Mouse (Mus musculus) telencephalon, adult 2 months (tissue): ENCODE results near the gene Gm5737.

ENCODE experiments used
- DNase-seq: peaks from one replicate; pipeline ENCODE4 v3.0.0-alpha.2; 2011; ENCODE audit warnings: low read depth, low spot score

The Gm5737 gene

DNA sequence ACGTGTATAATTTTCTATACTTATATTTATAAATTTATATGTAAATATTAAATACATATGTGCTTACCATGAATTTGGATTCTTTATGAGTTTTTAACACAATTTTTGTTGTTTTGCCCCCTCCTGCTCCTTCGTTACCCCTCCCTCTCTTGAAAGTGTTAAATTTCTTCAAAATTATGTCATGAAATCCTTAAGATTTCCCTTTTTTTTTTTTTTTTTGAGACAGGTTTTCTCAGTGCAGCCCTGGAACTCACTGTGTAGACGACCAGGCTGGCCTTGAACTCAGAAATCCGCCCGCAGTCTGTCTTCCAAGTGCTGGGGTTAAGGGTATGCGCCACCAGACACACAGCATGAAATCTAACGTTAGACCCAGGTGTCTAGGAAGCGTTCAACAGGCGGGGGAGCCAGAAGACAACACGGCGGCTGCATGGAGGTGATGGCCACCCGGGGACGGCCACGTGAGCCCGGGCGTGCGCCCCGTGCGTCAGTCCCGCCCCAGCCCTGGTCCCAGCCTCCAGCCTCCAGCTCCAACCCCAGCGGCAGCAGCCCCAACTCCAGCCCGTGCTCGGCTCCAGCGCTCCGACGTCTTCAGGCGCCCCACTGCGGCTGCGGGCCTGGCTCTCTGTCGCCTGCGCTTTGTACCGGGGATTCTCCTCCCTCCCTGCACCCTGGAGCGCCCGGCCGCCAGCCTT, 30.3 kb downstream of the Gm5737 start, which contains the start of gene Eef2k:
Gene Eef2k (plus strand): TSS at position 487 of the 692 bp plus-strand sequence.
- peak; percentile 78 for DNase-seq

DNA sequence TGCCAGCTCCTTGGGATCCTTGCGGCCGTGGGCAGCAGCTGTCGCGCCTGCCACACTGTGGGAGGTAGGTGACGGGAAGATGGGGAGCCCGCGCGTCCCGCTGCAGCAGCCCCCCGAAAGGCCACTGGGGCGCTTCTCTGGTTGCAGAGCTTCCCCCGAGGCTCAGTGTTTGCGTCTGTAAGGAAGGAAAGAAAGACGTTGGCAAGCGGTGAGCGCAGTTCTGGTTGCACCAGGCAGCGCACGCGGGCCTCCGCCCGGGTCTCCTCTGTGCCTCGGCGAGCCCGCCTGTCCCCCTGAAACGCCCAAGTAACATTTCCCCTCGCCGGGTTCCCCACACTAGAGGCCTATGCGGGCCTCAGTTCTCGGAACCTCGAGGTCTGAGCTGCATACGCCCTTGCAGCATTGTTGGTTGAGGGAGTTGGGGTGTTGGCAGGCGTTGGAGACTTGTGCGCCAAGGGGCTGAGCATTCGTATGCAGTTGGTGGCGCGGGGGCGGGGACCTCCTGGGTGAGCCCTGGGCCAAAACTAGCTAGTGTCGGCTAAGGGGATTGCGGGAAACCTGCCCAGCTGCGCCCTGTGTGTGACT, 31.0 kb downstream of the Gm5737 start:
- DNase-seq: peak; percentile 69

DNA sequence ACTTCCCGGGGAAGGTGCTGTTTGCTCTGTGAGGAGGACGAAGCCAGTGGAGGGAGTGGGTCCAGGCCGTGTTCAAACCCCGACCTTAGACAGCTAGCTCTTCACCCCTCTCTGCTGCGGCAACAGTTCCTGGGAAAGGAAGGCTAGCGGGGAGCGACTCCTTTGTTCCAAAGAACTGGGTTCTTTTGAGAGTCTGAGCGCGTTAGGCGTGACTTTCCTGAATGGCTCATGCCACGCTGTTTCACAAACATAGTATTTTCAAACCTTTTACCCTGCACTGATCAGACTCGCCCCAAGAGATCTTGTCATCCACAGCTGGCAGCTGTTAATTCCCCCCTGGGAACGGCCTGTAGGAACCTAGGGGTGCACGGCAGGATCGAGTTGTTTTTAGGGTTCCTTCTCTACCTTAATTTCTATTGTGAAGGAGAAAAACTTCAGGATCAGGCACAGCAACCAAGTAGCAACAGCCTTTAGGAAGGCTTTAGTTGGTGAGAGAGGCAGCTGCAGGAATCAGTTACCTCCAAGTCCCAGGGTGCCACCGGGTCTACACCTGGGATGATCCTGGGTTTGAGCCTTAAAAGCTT, 31.8 kb downstream of the Gm5737 start:
- DNase-seq: no peak

DNA sequence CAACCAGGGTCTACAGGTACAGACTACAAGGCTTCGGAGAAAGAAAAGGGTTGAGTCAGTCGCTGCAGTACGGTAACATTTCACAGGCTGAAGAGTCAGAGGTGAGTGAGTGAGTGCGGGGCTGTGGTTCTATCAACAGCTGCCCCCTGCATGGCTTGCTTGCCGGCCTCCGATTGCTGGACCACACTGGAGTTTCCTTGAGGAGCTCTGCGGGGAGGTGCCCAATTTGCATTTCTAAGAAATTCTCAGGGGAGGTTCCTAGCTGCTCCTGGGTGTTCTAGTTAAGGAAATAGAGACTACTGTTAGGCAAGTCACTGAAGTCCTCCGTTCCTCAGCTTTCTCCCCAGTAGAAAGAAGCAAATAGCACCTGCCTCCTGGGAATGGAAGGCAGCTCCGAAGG, 32.5 kb downstream of the Gm5737 start:
- DNase-seq: no peak

DNA sequence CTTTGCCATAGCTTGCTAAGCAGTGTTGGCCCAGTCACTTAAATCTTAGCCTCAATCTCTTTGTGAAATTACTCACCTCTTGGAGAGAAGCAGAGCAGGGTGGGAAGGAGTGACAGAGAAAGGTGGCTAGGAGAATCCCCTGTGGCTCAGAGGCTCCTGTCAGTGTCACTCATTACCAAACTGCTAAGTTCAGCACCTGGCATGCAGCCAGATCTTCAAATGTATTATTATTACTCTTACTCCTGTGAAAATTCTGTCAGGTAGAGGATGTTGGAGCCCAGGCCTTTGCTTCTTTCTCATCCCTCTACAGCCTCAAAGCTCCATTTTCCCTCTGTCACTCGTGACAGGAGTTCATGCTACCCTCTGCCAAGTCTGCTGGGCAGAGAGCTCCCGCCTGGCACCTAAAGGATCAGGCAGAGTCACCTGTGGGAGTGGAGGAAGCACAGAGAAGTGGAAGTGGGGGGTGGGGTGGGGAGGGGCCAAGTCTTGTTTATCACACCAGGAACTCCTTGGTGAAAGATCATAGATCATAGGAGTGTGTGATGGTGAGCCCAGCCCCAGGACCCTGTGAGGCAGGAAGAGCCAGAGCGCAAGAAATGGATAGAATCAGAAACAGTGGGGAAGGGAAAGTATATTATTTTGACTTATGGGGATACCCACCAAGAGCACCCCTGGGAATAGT, 36.8 kb downstream of the Gm5737 start:
- no peak for DNase-seq

DNA sequence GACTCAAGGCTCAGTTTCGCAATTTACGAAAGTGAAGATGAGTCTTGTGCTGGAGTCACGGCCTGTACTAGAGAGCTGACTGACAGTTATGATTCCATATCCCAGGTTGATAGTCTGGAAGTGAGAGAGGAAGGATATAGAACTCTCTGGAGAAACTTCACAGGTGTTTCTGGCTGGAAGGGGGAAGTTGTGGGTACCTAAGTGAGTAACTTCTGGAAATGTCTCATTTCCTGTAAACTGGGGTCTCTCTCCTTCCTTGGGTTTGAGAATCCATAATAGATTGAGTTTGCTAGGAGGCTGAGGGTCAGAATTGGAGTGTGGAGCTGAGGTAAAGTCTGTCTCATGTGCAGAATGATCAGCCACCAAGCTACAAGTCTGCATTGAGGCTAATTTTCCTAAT, 38.0 kb downstream of the Gm5737 start:
- DNase-seq: no peak

DNA sequence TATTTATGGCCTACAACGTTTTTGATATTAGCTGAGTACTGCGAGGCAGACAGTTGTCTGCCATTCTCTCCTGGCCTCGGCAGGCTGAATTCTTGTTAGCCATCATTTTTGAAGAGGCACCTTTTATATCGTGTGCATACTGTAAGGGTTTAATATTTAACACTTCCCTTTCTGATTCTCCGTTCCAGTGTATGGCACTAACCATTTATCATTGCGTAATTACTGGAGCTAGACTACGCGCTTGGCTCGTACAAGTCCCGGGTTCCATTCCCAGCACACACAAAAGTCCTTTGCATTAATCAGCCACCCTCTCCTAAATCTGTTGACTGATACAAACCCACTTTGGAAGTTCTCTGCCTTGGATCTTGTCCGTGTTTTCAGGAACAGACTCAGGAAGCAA, 47.7 kb downstream of the Gm5737 start:
- DNase-seq: no peak

DNA sequence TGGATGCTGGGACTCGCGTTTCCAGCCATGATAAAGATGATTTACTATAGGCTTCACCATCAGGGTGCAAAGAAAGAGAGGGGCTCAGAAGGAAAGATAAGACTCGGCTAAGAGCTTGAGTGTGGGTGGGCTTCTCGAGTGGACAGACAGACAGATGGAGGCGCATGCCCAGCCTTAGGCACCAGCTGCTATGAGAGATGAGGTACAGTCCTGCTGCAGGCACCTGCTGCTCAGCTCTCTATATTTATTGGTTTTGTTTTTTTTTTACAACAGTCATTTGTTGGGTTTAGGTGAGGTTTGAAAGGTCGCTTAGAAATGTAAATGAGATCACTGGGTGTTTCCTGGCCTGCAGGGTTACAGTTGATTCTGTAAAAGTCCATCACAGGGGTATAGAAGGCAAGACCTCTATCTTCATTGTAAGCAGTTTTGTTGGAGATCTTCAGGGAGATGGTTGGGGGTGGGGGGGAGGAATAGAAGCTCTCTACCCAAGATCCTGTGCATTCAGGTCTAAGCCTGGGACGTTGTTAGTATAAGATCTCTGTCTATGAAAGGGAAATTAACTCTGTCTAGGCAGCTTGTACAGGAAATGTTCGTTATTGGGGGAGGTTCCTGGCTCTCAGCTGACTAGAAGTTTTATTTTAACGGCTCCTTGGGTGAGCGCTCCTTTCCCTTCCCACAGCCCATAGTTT, 48.8 kb downstream of the Gm5737 start:
- no peak for DNase-seq

DNA sequence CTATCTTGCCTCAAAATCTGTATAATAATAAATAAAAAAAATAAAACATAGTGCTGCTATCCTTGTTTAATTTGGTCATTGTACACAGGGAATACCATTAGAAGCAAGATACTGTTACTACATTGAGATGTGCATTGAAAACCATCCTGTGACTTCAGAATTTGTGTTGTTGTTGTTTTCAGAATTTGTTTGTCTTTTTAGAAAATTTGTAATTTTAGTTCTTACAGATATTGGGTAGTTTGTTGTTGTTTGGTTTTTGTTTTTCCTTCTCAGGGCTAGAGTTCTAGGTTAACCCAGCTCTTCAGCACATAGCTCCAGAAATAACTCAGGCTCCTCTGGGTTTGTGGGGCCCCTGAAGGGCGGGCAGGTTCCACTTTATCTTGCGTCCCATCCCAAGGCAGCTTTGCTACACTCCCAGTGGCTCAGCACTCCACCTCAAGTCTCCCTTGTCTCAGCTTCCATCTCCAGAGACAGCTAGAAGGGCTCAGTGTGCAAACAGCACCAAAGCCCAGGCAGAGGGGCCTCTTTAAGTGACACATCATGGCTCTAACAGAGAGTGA, 49.4 kb downstream of the Gm5737 start:
- DNase-seq: no peak

DNA sequence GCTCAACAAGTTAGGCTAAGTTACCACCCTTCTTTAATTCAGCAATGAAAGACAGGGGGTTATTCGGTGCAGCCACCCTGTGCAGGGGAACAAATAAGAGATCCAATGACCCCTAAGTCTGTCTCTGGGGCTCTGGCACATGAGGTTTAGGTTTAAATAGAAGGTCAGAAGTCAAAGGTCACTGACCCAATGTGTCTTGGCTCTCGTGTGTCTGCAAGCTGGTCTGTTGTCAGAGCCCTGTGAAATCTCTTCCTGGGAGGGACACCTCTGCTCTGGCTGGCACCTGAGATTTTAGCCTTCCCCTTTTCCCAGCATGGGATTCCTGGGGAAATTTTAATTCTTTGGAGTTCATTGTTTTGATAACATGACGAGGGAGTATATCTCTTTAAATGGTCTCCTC, 50.0 kb downstream of the Gm5737 start:
- DNase-seq: no peak

DNA sequence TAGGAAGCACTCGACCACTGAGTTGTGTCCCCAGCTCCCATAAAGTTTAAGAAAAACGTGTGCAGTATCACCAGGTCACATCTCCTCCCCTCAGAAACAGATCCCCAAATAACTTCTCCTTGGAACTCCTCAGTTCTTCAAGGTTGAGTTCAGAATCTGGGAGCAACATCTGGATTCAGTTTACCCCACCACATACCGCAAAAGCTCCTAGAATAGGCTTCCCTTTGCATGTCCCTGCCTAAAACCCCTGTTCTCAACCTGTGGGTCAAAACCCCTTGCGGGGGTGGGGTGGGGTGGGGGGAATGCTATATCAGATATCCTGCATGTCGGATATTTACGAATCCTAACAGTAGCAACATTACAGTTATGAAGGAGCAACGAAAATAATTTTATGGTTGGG, 50.5 kb downstream of the Gm5737 start:
- no peak for DNase-seq

DNA sequence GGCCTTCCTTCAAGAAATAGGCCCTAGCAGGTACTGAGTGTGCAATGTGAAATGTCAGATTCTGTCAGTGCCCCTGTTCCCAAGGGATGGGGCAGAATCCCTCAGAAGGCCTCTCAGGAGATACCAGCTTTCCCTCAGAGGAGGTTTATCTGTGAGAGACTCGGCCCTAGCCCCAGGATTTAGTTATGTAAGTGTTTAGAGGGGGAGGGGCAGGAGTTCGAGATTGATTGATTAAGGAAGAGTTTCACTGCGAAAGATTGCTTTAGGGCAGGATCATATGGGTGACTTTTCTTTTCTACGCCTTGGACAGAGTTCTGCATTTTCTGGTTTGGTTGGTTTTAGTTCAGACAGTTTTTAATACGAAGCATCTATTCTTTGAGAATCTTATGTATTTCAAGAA, 51.3 kb downstream of the Gm5737 start:
- DNase-seq: no peak

DNA sequence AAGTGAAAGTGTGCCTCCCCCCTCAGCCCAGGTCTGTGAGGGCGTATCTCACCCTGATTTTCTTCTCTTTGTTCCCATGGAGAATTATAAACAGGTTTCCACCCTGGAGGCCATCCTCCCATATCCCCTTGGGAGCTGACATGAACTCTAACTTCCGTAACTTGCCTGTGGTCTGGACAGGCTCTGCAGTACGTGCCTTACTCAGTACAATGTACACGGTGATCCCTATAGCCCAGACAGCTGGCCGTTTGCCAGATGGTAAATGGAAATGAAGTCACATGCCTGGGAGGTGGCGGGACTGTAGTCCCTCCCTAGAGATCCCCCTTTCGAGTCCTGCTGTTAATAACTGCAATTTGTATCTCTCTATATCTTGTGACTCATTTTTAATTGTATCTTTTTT, 52.9 kb downstream of the Gm5737 start:
- no peak for DNase-seq

DNA sequence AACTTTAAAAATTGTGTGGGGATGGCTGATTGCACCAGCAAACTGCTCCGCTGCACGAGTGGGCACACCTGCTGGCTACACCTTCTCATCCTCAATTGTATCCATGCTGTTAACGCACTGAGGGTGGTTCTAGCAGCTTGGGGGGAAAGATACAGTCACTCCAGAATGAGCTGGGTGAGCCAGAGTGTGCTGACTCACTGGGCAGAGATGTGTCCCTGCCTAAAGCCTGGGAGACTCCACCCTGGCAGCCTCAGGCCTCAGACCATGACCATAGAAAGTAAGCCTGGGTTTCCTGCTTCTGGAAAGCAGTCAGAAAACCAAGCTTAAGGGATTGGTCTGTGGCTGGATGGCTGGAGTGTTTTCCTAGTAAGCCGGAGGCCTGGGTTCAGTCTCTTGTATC, 53.7 kb downstream of the Gm5737 start:
- DNase-seq: no peak

DNA sequence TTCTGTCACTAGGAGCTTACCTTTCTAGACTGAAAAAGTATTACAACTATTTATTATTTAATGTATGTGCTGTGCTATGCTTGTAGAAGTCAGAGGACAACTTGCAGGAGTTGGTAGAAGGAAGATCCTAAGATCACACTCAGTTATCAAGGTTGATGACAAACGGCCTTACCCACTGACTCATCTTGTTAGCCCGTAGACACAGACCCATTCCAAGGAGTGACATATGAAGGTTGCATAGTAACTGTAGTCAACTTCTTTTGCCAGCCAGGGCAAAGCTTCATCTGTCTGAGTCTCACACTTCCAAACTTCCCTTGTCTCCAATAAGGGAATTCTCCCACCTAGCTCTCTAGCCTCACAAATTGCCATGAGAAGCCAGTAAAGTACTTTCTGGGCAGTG, 54.5 kb downstream of the Gm5737 start:
- no peak for DNase-seq

DNA sequence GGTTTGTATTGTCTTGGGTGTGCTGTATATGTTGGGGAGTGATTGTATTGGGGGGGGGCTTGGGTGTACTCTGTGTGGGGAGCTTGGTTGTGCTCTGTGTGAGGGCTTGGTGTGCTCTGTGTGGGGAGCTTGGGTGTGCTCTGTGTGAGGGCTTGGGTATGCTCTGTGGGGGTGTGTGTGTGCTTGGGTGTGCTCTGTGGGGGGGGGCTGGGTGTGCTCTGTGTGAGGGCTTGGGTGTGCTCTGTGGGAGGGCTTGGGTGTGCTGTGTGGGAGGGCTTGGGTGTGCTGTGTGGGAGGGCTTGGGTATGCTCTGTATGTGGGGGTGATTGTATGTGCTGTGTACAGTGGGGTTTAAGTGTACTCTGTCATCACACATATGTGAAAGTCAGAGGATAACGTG, 55.6 kb downstream of the Gm5737 start:
- DNase-seq: no peak

DNA sequence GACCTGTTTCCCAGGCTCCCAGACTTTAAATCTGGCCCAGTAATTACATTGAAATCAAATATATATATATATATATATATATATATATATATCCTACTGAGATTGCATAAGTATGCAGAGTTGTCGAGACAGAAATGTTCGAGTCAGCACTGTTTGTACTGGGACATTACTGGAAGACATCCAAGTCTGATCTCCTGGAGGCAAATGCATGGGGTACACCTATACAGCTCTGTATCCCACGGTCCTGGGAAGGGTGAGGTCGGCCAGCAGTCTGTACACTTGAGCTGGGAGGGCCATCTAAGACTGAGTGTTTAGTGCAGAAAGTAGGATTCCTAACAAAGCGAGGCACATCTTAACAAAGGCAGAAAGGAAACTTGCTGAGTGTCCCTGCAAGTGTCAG, 57.7 kb downstream of the Gm5737 start:
- no peak for DNase-seq

DNA sequence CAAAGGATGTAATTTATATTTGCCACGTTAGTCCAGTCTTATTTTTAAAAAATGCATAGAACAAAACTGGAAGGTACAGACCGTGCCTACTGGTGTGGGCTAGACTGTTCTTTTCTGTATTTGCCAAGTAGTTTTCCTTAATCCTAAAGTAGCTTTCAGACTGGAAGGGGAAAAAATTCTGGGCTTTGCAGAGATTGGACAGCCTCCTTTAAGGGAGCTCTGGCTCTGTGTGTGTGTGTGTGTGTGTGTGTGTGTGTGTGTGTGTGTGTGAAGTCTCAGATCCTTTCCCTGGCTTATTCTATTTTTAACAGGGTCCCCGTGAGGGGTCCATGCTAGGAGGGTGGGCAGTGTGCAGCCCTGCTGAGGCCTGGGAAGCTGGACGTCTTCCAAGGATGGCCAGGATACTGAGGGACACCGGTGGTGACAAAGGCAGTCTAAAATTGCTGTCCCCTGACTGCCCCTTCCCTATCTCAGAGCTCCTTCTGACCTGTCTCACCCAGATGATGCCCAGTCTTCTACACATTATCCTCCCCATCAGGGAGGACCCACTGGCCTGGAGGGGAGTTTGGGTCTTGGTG, 58.4 kb downstream of the Gm5737 start:
- peak; percentile 41 for DNase-seq

DNA sequence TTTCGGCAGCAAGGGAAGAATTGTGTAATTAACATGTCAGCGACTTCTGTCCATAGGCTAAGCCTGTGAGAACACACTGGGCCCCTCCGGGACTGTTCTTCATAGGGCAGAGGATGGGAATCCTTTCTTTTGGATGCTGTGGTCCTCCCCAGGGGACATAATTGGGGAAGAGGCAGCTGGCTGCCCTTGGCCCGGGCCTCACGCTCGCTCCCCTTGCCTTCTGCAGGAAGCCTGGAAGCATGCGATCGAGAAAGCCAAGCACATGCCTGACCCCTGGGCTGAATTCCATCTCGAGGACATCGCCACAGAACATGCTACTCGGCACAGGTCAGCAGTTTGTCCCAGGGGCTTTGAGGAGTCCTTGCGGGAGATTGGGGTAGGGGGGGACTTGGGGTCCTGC, 60.9 kb downstream of the Gm5737 start:
- DNase-seq: no peak

DNA sequence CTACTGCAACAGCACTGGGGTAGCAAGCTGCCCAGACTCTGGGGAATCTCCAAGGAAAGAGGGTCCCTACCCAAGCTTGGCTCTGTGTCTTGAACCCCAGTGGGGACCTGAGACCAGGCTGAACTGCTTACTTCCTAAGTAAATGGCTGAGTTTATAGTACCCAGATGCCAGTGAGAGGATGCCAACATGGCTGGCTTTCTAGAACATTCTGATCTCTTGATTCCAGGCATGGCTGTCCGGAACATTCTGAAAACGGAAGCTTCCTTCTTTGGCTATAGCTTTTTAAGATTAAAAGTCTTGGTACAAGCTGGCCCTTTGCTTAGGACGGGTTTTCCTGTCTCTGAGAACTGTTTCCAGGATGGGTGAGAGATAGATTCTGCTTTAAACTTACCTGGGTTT, 61.9 kb downstream of the Gm5737 start:
- no peak for DNase-seq

DNA sequence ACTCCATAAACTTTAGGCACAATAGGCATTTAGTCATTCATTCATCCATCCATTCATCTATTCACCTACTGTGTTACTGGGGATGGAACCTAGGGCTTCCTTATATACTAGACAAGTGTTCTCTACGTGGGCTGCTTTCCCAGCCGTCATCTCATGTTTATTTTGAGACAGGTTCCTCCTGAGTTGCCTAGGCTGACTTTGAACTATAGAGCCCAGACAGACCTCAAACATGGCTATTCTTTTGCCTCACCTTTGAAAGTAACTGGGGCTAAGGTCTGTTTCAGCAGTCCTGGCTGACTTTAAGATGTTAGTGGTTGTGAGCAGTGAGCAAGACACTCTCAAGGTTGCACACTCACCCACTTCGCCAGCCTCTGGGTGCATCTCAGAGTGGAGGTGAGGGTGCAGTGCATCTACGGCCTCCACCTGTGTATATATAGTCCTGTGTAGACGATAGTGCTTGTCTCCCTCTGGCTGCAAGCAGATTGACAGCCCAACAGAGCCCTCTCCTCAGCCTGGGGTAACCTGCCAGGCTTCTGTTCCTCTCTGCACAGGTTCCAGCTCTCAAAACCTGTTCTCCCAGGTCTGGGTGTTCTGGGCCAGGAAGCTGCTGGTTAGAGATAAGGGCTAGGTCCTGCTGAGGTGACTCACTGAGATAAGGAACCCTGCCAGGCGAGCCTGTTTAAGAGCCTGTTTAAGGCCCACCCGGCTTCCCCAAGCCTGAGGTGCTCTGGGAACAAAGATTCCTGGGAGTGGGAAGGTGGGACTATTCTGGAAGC, 62.8 kb downstream of the Gm5737 start:
- no peak for DNase-seq
